Mouse (Mus musculus): ENCODE data around the gene Alpl. TPM values are rescaled to one million over a fixed set of nuclear protein-coding genes. Genes with fewer than 3 reads are reported as not detected.

The Alpl gene
- polyA plus RNA-seq, 1 experiment from 2014 or later = 2.9 TPM

DNA sequence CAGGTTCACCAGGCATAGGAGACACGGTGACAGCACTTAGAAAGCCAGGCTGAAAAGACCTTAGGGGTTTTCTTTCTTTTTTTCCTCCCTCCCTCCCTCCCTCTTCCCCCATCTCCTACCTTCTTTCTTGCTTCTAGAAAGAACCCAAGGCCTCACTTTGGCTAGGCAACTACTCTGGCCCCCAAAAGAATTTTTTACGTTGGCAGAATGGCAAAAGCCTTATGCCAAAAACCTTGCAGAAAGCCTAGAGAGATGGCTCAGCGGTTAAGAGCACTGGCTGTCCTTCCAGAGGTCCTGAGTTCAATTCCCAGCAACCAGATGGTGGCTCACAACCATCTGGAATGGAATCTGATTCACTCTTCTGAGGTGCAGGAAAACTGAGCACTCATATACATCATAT is 31.6 kb downstream of the Alpl start:
- Histone ChIP-seq H3K27me3 (ENCODE audit: control insufficient read depth, insufficient read depth, low read length) (no peaks in the 10 kb centered on the region), H3K9ac (ENCODE audit: low read length) (no peak overlapping the region), H3K27ac (replicated peaks; ENCODE audit: low read depth, low read length) (no peak overlapping the region), H3K4me2 (ENCODE audit: low read depth, severe bottlenecking) (no peak overlapping the region), H3K36me3 (ENCODE audit: control insufficient read depth, insufficient read depth, low read length) (no peaks in the 10 kb centered on the region), H3K4me3 (ENCODE audit: low read depth, low read length) (no peak overlapping the region), H3K4me1 (ENCODE audit: control insufficient read depth, insufficient read depth, low read length) (no peaks in the 10 kb centered on the region; the same call in 1 of the 2 replicates), H3K9me3 (ENCODE audit: control insufficient read depth, low read length) (no peaks in the 10 kb centered on the region)
- no peak for ATAC-seq (ENCODE audit: insufficient number of reproducible peaks, low FRiP score, low TSS enrichment, low read depth)
- no peak for DNase-seq (ENCODE audit: low spot score)
- WGBS = 82% methylated on average over 3 of the region's 3 CpGs

DNA sequence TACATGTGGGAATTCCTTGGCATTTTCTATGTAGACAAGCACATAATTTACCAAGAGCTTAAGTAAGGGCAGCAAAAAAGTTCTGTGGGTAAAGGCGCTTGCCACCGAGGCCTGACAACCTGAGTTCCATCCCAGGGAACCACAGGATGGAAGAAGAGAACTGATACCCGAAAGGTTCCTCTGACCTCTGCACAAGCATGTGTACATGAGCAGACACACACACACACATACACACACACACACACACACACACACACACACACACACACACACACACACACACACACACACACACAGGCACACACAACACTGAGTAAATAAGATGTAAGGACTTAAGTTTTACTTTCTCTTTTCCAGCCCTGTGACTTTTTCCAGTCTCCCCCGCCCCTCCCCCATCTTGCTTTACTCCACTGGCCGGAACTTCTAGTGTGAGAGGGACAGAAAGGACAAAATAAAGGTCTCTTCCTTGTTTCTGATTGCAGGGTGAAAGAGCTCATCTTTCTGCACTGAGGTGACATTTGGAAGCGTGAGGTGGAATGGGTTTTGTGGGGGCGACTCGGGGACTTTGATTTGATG is 32.2 kb downstream of the Alpl start:
- H3K36me3 ChIP-seq (ENCODE audit: control insufficient read depth, insufficient read depth, low read length) = no peaks in the 10 kb centered on the region
- DNase-seq (ENCODE audit: low spot score) (no peak), ATAC-seq (ENCODE audit: insufficient number of reproducible peaks, low FRiP score, low TSS enrichment, low read depth) (no peak)
- no peak overlapping the region for H3K4me2 ChIP-seq (ENCODE audit: low read depth, severe bottlenecking)
- 63% methylated on average over 8 of the region's 8 CpGs for WGBS
- H3K27me3 ChIP-seq (ENCODE audit: control insufficient read depth, insufficient read depth, low read length) = no peaks in the 10 kb centered on the region
- H3K4me1 ChIP-seq (ENCODE audit: control insufficient read depth, insufficient read depth, low read length) = no peaks in the 10 kb centered on the region; the same call in 1 of the 2 replicates
- H3K4me3 ChIP-seq (ENCODE audit: low read depth, low read length) = no peak overlapping the region
- H3K9ac ChIP-seq (ENCODE audit: low read length) = no peak overlapping the region
- H3K9me3 ChIP-seq (ENCODE audit: control insufficient read depth, low read length) = no peaks in the 10 kb centered on the region
- no peak overlapping the region for H3K27ac ChIP-seq (replicated peaks; ENCODE audit: low read depth, low read length)

DNA sequence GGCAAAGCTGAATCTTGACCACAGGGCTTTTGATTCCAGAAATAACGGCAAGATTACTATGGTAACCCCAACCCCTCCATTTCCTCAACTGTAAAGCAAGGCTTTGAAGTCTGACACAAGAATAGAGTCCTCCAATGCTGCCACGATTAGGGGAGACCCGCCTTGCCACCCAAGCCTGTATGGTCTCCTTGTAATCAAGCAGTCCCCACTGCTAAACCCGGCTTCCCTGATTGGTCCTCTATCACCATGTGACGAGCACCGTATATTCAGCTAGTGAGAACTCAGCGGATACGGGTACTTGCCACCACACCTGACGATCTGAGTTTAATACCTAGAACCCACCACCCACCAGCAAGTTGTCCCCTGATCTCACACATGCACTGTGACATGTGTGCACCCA is 33.3 kb downstream of the Alpl start:
- DNase-seq (ENCODE audit: low spot score) = no peak
- ATAC-seq (ENCODE audit: insufficient number of reproducible peaks, low FRiP score, low TSS enrichment, low read depth) = no peak
- Histone ChIP-seq H3K36me3 (ENCODE audit: control insufficient read depth, insufficient read depth, low read length) (no peaks in the 10 kb centered on the region), H3K4me1 (ENCODE audit: control insufficient read depth, insufficient read depth, low read length) (no peaks in the 10 kb centered on the region; the same call in 1 of the 2 replicates), H3K4me2 (ENCODE audit: low read depth, severe bottlenecking) (no peak overlapping the region), H3K27ac (replicated peaks; ENCODE audit: low read depth, low read length) (no peak overlapping the region), H3K9me3 (ENCODE audit: control insufficient read depth, low read length) (no peaks in the 10 kb centered on the region), H3K27me3 (ENCODE audit: control insufficient read depth, insufficient read depth, low read length) (no peaks in the 10 kb centered on the region), H3K4me3 (ENCODE audit: low read depth, low read length) (no peak overlapping the region), H3K9ac (ENCODE audit: low read length) (no peak overlapping the region)
- 83% methylated on average over 9 of the region's 9 CpGs for WGBS

- no peak for ATAC-seq (ENCODE audit: insufficient number of reproducible peaks, low FRiP score, low TSS enrichment, low read depth)
- Histone ChIP-seq H3K9ac (ENCODE audit: low read length) (no peak overlapping the region), H3K4me3 (ENCODE audit: low read depth, low read length) (no peak overlapping the region), H3K4me2 (ENCODE audit: low read depth, severe bottlenecking) (no peak overlapping the region), H3K27ac (replicated peaks; ENCODE audit: low read depth, low read length) (no peak overlapping the region), H3K36me3 (ENCODE audit: control insufficient read depth, insufficient read depth, low read length) (no peaks in the 10 kb centered on the region), H3K9me3 (ENCODE audit: control insufficient read depth, low read length) (no peaks in the 10 kb centered on the region), H3K4me1 (ENCODE audit: control insufficient read depth, insufficient read depth, low read length) (peaks cover 3% of the 10 kb centered on the region; the same call in 1 of the 2 replicates), H3K27me3 (ENCODE audit: control insufficient read depth, insufficient read depth, low read length) (no peaks in the 10 kb centered on the region)
- no peak for DNase-seq (ENCODE audit: low spot score)
- WGBS = 81% methylated on average over 2 of the region's 2 CpGs
These were observed 41.7 kb downstream of the Alpl start for GRCm38 (mm10) chr4:137754446-137754845.

DNA sequence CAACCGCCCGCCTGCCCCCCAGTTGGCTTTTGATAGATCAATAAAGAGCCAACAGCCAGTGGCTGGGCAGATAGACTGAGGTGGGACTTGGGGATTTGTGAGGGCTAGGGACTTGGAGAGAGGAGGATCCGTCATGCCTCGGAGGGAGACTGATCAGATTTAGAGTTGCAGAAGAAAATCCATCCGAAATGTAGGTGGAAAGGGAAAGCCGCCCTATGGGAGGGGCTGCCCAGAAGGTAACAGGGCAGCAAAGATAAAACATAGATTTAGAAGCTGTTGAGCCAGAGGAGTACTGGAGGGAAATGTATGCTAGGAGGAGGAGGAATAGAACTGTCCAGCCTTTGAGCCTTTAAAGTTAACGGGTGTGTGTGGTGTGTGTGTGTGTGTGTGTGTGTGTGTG is 43.0 kb downstream of the Alpl start:
- no peak for DNase-seq (ENCODE audit: low spot score)
- Histone ChIP-seq H3K4me2 (ENCODE audit: low read depth, severe bottlenecking) (no peak overlapping the region), H3K27ac (replicated peaks; ENCODE audit: low read depth, low read length) (no peak overlapping the region), H3K27me3 (ENCODE audit: control insufficient read depth, insufficient read depth, low read length) (no peaks in the 10 kb centered on the region), H3K9ac (ENCODE audit: low read length) (no peak overlapping the region), H3K4me1 (ENCODE audit: control insufficient read depth, insufficient read depth, low read length) (peaks cover 3% of the 10 kb centered on the region; the same call in 1 of the 2 replicates), H3K4me3 (ENCODE audit: low read depth, low read length) (no peak overlapping the region), H3K9me3 (ENCODE audit: control insufficient read depth, low read length) (no peaks in the 10 kb centered on the region), H3K36me3 (ENCODE audit: control insufficient read depth, insufficient read depth, low read length) (no peaks in the 10 kb centered on the region)
- ATAC-seq (ENCODE audit: insufficient number of reproducible peaks, low FRiP score, low TSS enrichment, low read depth) = no peak
- 86% methylated on average over 7 of the region's 7 CpGs for WGBS

- H3K9me3 ChIP-seq (ENCODE audit: control insufficient read depth, low read length) = no peaks in the 10 kb centered on the region
- no peak overlapping the region for H3K4me3 ChIP-seq (ENCODE audit: low read depth, low read length)
- ATAC-seq (ENCODE audit: insufficient number of reproducible peaks, low FRiP score, low TSS enrichment, low read depth) (no peak), DNase-seq (ENCODE audit: low spot score) (no peak)
- no peak overlapping the region for H3K9ac ChIP-seq (ENCODE audit: low read length)
- H3K27me3 ChIP-seq (ENCODE audit: control insufficient read depth, insufficient read depth, low read length) = no peaks in the 10 kb centered on the region
- no peak overlapping the region for H3K4me2 ChIP-seq (ENCODE audit: low read depth, severe bottlenecking)
- H3K4me1 ChIP-seq (ENCODE audit: control insufficient read depth, insufficient read depth, low read length) = peaks cover 3% of the 10 kb centered on the region; the same call in 1 of the 2 replicates
- no peaks in the 10 kb centered on the region for H3K36me3 ChIP-seq (ENCODE audit: control insufficient read depth, insufficient read depth, low read length)
- 79% methylated on average over 15 of the region's 15 CpGs for WGBS
- H3K27ac ChIP-seq (replicated peaks; ENCODE audit: low read depth, low read length) = no peak overlapping the region
These were observed 43.7 kb downstream of the Alpl start for GRCm38 (mm10) chr4:137752471-137752870.

- DNase-seq (ENCODE audit: low spot score) = no peak
- Histone ChIP-seq H3K36me3 (ENCODE audit: control insufficient read depth, insufficient read depth, low read length) (no peaks in the 10 kb centered on the region), H3K27ac (replicated peaks; ENCODE audit: low read depth, low read length) (0 out of 2 replicates have a peak overlapping the region, but pooled peaks have one; percentile 55), H3K4me1 (ENCODE audit: control insufficient read depth, insufficient read depth, low read length) (peaks cover 3% of the 10 kb centered on the region; the same call in 1 of the 2 replicates), H3K9me3 (ENCODE audit: control insufficient read depth, low read length) (no peaks in the 10 kb centered on the region), H3K27me3 (ENCODE audit: control insufficient read depth, insufficient read depth, low read length) (no peaks in the 10 kb centered on the region), H3K4me3 (ENCODE audit: low read depth, low read length) (no peak overlapping the region), H3K4me2 (ENCODE audit: low read depth, severe bottlenecking) (no peak overlapping the region), H3K9ac (ENCODE audit: low read length) (peak overlapping the region; percentile 12; the same call in 1 of the 2 replicates)
- no peak for ATAC-seq (ENCODE audit: insufficient number of reproducible peaks, low FRiP score, low TSS enrichment, low read depth)
- 78% methylated on average over 9 of the region's 9 CpGs for WGBS
These were observed 44.5 kb downstream of the Alpl start for GRCm38 (mm10) chr4:137751717-137752116.

- no peaks in the 10 kb centered on the region for H3K27me3 ChIP-seq (ENCODE audit: control insufficient read depth, insufficient read depth, low read length)
- peaks cover 3% of the 10 kb centered on the region; the same call in 1 of the 2 replicates for H3K4me1 ChIP-seq (ENCODE audit: control insufficient read depth, insufficient read depth, low read length)
- ATAC-seq (ENCODE audit: insufficient number of reproducible peaks, low FRiP score, low TSS enrichment, low read depth) (no peak), DNase-seq (ENCODE audit: low spot score) (no peak)
- 74% methylated on average over 8 of the region's 8 CpGs for WGBS
- peak overlapping the region; percentile 12; the same call in 1 of the 2 replicates for H3K9ac ChIP-seq (ENCODE audit: low read length)
- H3K36me3 ChIP-seq (ENCODE audit: control insufficient read depth, insufficient read depth, low read length) = no peaks in the 10 kb centered on the region
- no peak overlapping the region for H3K4me3 ChIP-seq (ENCODE audit: low read depth, low read length)
- 0 out of 2 replicates have a peak overlapping the region, but pooled peaks have one; percentile 55 for H3K27ac ChIP-seq (replicated peaks; ENCODE audit: low read depth, low read length)
- H3K4me2 ChIP-seq (ENCODE audit: low read depth, severe bottlenecking) = no peak overlapping the region
- H3K9me3 ChIP-seq (ENCODE audit: control insufficient read depth, low read length) = no peaks in the 10 kb centered on the region
These were observed 44.9 kb downstream of the Alpl start for GRCm38 (mm10) chr4:137751310-137751709.

GRCm38 (mm10) chr4:137750121-137750520 is 46.1 kb downstream of the Alpl start:
- H3K9me3 ChIP-seq (ENCODE audit: control insufficient read depth, low read length) = no peaks in the 10 kb centered on the region
- DNase-seq (ENCODE audit: low spot score) (no peak), ATAC-seq (ENCODE audit: insufficient number of reproducible peaks, low FRiP score, low TSS enrichment, low read depth) (no peak)
- no peak overlapping the region for H3K4me3 ChIP-seq (ENCODE audit: low read depth, low read length)
- H3K9ac ChIP-seq (ENCODE audit: low read length) = no peak overlapping the region
- H3K36me3 ChIP-seq (ENCODE audit: control insufficient read depth, insufficient read depth, low read length) = no peaks in the 10 kb centered on the region
- no peaks in the 10 kb centered on the region for H3K27me3 ChIP-seq (ENCODE audit: control insufficient read depth, insufficient read depth, low read length)
- no peak overlapping the region for H3K4me2 ChIP-seq (ENCODE audit: low read depth, severe bottlenecking)
- WGBS = 86% methylated on average over 9 of the region's 9 CpGs
- peaks cover 3% of the 10 kb centered on the region; the same call in 1 of the 2 replicates for H3K4me1 ChIP-seq (ENCODE audit: control insufficient read depth, insufficient read depth, low read length)
- no peak overlapping the region for H3K27ac ChIP-seq (replicated peaks; ENCODE audit: low read depth, low read length)
